Mouse (Mus musculus): ENCODE measurements around the gene Pik3c2a.
A peak's percentile ranks its signal among the peaks of the same experiment; 100 is the strongest.
"Not testable (repeated sequence)": the region's sequence is repeated elsewhere in the genome, so short reads cannot be mapped to it uniquely, and the experiment has no call there.

The Pik3c2a gene

GRCm38 (mm10) chr7:116387389-116387788 is 55.9 kb downstream of the Pik3c2a start:
- not testable (repeated sequence) for DNase-seq (ENCODE audit: low spot score)

GRCm38 (mm10) chr7:116379181-116379580 is 64.1 kb downstream of the Pik3c2a start:
- DNase-seq (ENCODE audit: low spot score) = not testable (repeated sequence)

- no peak for DNase-seq (ENCODE audit: low spot score)
Observed at GRCm38 (mm10) chr7:116374284-116374683, 69.0 kb downstream of the Pik3c2a start.

GRCm38 (mm10) chr7:116336226-116336625 is 107.0 kb downstream of the Pik3c2a start:
- peak; percentile 84 for DNase-seq (ENCODE audit: low spot score)

GRCm38 (mm10) chr7:116335133-116335532 is 108.1 kb downstream of the Pik3c2a start:
- no peak for DNase-seq (ENCODE audit: low spot score)

- peak; percentile 11 for DNase-seq (ENCODE audit: low spot score)
Observed at GRCm38 (mm10) chr7:116334669-116335038, 108.6 kb downstream of the Pik3c2a start.

- peak; percentile 94 for DNase-seq (ENCODE audit: low spot score)
Observed at GRCm38 (mm10) chr7:116333713-116334668, 109.3 kb downstream of the Pik3c2a start, which contains the start of gene Rps13. Gene Rps13 (minus strand): TSS chr7:116334195.

- DNase-seq (ENCODE audit: low spot score) = peak; percentile 38
Observed at GRCm38 (mm10) chr7:116331246-116331645, 112.0 kb downstream of the Pik3c2a start.

GRCm38 (mm10) chr7:116329858-116330257 is 113.4 kb downstream of the Pik3c2a start:
- no peak for DNase-seq (ENCODE audit: low spot score)

- DNase-seq (ENCODE audit: low spot score) = no peak
Observed at GRCm38 (mm10) chr7:116328777-116329176, 114.5 kb downstream of the Pik3c2a start.

GRCm38 (mm10) chr7:116327901-116328300 is 115.3 kb downstream of the Pik3c2a start:
- no peak for DNase-seq (ENCODE audit: low spot score)

- DNase-seq (ENCODE audit: low spot score) = peak; percentile 56
Observed at GRCm38 (mm10) chr7:116323331-116323964, 119.8 kb downstream of the Pik3c2a start.

- no peak for DNase-seq (ENCODE audit: low spot score)
Observed at GRCm38 (mm10) chr7:116309456-116309855, 133.8 kb downstream of the Pik3c2a start.

- DNase-seq (ENCODE audit: low spot score) = no peak
Observed at GRCm38 (mm10) chr7:116308632-116308991, 134.6 kb downstream of the Pik3c2a start.

GRCm38 (mm10) chr7:116307871-116308631 is 135.2 kb downstream of the Pik3c2a start, which contains the start of gene Plekha7:
Gene Plekha7 (minus strand): TSS chr7:116308376.
- DNase-seq (ENCODE audit: low spot score) = no peak

- DNase-seq (ENCODE audit: low spot score) = no peak
Observed at GRCm38 (mm10) chr7:116307099-116307870, 136.0 kb downstream of the Pik3c2a start.

- no peak for DNase-seq (ENCODE audit: low spot score)
Observed at GRCm38 (mm10) chr7:116306601-116307000, 136.6 kb downstream of the Pik3c2a start.

GRCm38 (mm10) chr7:116301661-116302311 is 141.5 kb downstream of the Pik3c2a start:
- DNase-seq (ENCODE audit: low spot score) = peak; percentile 3

GRCm38 (mm10) chr7:116301144-116301543 is 142.1 kb downstream of the Pik3c2a start:
- DNase-seq (ENCODE audit: low spot score) = no peak

GRCm38 (mm10) chr7:116298851-116299250 is 144.4 kb downstream of the Pik3c2a start:
- no peak for DNase-seq (ENCODE audit: low spot score)

- no peak for DNase-seq (ENCODE audit: low spot score)
Observed at GRCm38 (mm10) chr7:116298389-116298788, 144.9 kb downstream of the Pik3c2a start.
